Mouse (Mus musculus): ENCODE measurements around the gene Kcnd2.

Gene Kcnd2

GRCm38 (mm10) chr6:21686388-21686787 lies 471.1 kb downstream of the Kcnd2 start:
- DNase-seq (ENCODE audit: low read depth, low spot score): no peak

GRCm38 (mm10) chr6:21692861-21693350 lies 477.6 kb downstream of the Kcnd2 start:
- DNase-seq (ENCODE audit: low read depth, low spot score): no peak

- no peak for DNase-seq (ENCODE audit: low read depth, low spot score)
Observed at GRCm38 (mm10) chr6:21697641-21698040, 482.3 kb downstream of the Kcnd2 start.

DNA sequence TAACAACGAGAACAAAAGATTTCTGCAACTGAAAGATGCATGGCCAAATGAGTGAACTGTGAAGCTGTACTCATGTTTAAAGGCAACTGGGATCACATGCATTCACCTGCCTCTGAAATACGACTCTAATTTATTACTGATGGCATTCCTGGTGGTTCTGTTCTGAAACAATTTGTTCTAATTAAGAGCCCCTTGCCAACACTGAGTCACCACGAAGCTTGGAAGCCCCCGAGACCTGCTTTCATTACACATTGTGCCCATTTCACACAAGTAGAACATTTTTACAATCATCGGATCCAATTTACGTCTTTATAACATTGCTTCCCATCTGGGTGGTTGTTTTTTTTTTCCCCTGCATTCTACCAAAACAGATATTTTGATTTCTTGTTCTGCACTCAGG lies 485.8 kb downstream of the Kcnd2 start:
- DNase-seq (ENCODE audit: low read depth, low spot score): no peak

DNA sequence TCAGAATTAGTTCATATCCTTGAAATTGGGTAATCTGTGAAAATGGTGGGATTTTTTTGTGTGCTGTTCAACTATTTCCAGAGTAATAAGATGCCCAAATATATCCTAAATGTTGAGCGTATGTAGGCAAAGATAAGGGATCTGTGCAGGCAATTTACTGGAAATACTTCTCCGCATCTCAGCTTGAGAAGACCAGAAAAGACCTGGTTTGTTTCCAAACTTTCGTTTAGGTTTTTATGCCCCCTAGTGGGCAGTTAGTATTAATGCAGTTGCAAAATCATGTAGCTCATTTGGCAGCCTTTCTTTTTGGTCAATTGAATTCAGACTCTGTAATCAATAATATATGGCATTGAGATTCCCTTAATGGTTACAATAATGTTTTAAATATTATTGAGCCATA lies 493.9 kb downstream of the Kcnd2 start:
- peak; percentile 55 for DNase-seq (ENCODE audit: low read depth, low spot score)

GRCm38 (mm10) chr6:21719121-21719520 lies 503.8 kb downstream of the Kcnd2 start:
- DNase-seq (ENCODE audit: low read depth, low spot score): no peak

GRCm38 (mm10) chr6:21722238-21722637 lies 506.9 kb downstream of the Kcnd2 start:
- no peak for DNase-seq (ENCODE audit: low read depth, low spot score)

- DNase-seq (ENCODE audit: low read depth, low spot score): no peak
Observed at GRCm38 (mm10) chr6:21740606-21741005, 525.3 kb downstream of the Kcnd2 start.

- no peak for DNase-seq (ENCODE audit: low read depth, low spot score)
Observed at GRCm38 (mm10) chr6:21744615-21745266, 529.4 kb downstream of the Kcnd2 start.

GRCm38 (mm10) chr6:21747536-21747935 lies 532.2 kb downstream of the Kcnd2 start:
- DNase-seq (ENCODE audit: low read depth, low spot score): no peak

DNA sequence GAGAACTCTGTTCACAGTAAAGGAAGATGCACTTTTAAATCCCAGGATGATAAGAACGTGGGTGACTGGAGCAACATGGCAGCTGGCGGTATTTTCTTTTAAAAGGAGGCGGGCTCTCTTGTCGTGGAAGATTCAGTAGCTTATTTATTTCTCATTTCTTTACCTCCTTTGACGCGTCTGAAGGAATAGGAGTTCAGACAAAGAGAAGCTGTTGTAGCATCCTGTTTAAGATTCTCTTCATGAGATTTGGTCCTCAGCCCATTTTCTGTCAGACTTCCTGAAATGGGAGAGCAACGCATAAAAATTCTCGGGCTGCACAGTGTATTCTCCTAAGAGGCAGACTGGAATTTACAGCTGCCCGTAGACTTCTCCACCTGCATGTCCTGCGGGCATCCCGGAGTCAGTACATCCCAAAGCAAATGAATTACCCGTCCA lies 552.5 kb downstream of the Kcnd2 start:
- DNase-seq (ENCODE audit: low read depth, low spot score): no peak

- no peak for DNase-seq (ENCODE audit: low read depth, low spot score)
Observed at GRCm38 (mm10) chr6:21768745-21769446, 553.6 kb downstream of the Kcnd2 start.

GRCm38 (mm10) chr6:21769447-21769809 lies 554.1 kb downstream of the Kcnd2 start:
- no peak for DNase-seq (ENCODE audit: low read depth, low spot score)

DNA sequence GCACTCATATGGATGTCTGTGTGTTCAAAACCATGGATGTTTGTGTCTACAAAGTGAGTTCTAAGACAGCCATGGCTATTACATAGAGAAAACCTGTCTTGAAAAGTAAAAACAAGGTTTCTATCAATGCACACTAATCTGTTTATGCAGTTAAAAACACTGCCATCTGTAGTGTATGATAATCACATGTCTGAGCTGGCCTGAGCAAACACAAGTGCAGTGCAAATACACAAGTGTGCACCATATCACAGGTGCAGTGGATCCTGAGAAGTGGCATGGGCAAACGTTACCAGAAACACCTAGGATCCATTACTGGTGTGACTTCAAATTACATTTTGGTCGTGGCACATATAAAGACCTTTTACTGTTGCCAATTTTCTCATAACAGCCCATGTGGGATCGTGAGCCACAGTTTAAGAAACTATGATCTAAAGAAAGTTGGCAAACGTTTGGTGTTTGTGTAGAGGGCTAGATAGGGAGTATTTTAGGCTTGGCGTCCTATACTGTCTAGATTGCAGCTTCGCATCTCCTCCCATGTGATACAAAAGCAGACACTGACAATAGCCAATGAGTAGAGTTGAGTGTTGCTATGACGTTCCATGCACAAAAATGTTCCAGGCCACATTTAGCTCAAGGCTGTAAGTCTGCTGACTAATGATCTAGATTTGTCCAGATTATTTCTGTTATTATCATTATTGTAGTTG lies 559.1 kb downstream of the Kcnd2 start:
- peak; percentile 26 for DNase-seq (ENCODE audit: low read depth, low spot score)

Measured in telencephalon, adult 2 months (tissue).